Mouse (Mus musculus) hindbrain, embryonic 14.5 days (tissue): Measurements from ENCODE around the gene Hcn2. TPM values are rescaled to one million over a fixed set of nuclear protein-coding genes. Genes with fewer than 3 reads are reported as not detected.

Experiments used
- ATAC-seq: fragments of 200-750 bp; cut with Nextera tagmentation; 2 replicates; pipeline ENCODE4 v1.8.0; 2017; ENCODE audit warnings: moderate number of reproducible peaks, mild to moderate bottlenecking, moderate TSS enrichment, moderate library complexity; ENCODE audit not compliant: low FRiP score
- DNase-seq: peaks from one replicate; pipeline ENCODE4 v3.0.0-alpha.2; 2015; ENCODE audit warnings: low spot score
- H3K27ac ChIP-seq: fragments of 300-500 bp; sonication (generic); 2 replicates; pipeline ENCODE4 v1.5.1; 2014; ENCODE audit warnings: mild to moderate bottlenecking, moderate library complexity
- H3K27me3 ChIP-seq: fragments of 300-500 bp; sonication (generic); 2 replicates; pipeline ENCODE4 v1.6.1; 2014; ENCODE audit warnings: mild to moderate bottlenecking, low read length, mixed read lengths; ENCODE audit not compliant: control insufficient read depth, insufficient read depth
- H3K36me3 ChIP-seq: fragments of 300-500 bp; sonication (generic); replicated peaks from 2 replicates; pipeline ENCODE4 v1.6.1; 2014; ENCODE audit not compliant: control insufficient read depth, insufficient read depth
- H3K4me1 ChIP-seq: fragments of 300-500 bp; sonication (generic); replicated peaks from 2 replicates; pipeline ENCODE4 v1.6.1; 2014; ENCODE audit warnings: antibody characterized with exemption, low read length, mixed read lengths; ENCODE audit not compliant: control insufficient read depth, insufficient read depth
- H3K4me2 ChIP-seq: fragments of 300-500 bp; sonication (generic); replicated peaks from 2 replicates; pipeline ENCODE4 v1.6.1; 2014; ENCODE audit warnings: mild to moderate bottlenecking, moderate library complexity
- H3K4me3 ChIP-seq: fragments of 300-500 bp; sonication (generic); replicated peaks from 2 replicates; pipeline ENCODE4 v1.5.1; 2014; ENCODE audit warnings: mild to moderate bottlenecking, low read length
- H3K9ac ChIP-seq: fragments of 300-500 bp; sonication (generic); 2 replicates; pipeline ENCODE4 v1.6.1; 2014
- H3K9me3 ChIP-seq: fragments of 300-500 bp; sonication (generic); 2 replicates; pipeline ENCODE4 v1.6.1; 2016; ENCODE audit warnings: low read length; ENCODE audit not compliant: control insufficient read depth
- WGBS: fragments of 180-500 bp; shearing (Covaris S2); extraction: QIAGEN DNeasy Blood & Tissue Kit; methylation state at CpG from one replicate; pipeline ENCODE4 v1.1.7; 2014; 5-methylcytosine and 5-hydroxymethylcytosine counted together
- polyA plus RNA-seq: library from polyadenylated mRNA; unstranded; fragments of >200 nt; fragmentation: Nextera tagmentation; extraction: Ambion mirVana; gene quantifications from 2 replicates; pipeline ENCODE4 v1.2.1, GENCODE M21; 2014

Gene Hcn2
- polyA plus RNA-seq, 1 experiment from 2014 or later, result 2.9 TPM

GRCm38 (mm10) chr10:79686219-79686618 lies 30.2 kb upstream of the Hcn2 start:
- H3K36me3 ChIP-seq, result peaks cover 50% of the 10 kb centered on the region
- 82% methylated on average over 2 of the region's 2 CpGs for WGBS
- H3K27ac ChIP-seq, result no peak overlapping the region
- H3K4me3 ChIP-seq, result no peak overlapping the region
- no peak for ATAC-seq
- no peak overlapping the region for H3K9ac ChIP-seq
- no peak overlapping the region for H3K4me2 ChIP-seq
- H3K4me1 ChIP-seq, result peaks cover 12% of the 10 kb centered on the region
- H3K27me3 ChIP-seq, result no peaks in the 10 kb centered on the region
- no peaks in the 10 kb centered on the region for H3K9me3 ChIP-seq
- no peak for DNase-seq

DNA sequence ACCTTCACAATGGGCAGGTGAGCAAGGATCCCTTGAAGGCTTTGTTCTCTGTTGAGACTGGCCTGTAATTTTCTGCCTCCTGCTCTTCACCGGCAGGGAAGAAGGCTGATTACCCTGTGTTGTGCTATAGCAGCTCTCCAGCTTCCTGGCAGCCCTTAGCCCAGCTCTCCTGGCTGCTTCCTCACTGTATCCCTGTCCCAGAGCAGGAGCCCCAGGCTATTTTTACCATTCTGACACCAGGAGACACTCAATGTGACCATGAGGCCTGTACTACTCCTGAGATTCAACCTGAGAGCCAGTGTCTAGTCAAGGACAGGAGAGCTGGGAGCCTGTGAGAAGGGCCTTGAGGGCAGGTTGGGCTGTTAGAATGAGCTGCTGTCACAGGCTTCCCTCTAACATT lies 29.7 kb upstream of the Hcn2 start:
- Histone ChIP-seq H3K27ac (no peak overlapping the region), H3K4me2 (no peak overlapping the region), H3K9ac (no peak overlapping the region), H3K4me3 (no peak overlapping the region), H3K36me3 (peaks cover 50% of the 10 kb centered on the region), H3K9me3 (no peaks in the 10 kb centered on the region), H3K4me1 (peaks cover 12% of the 10 kb centered on the region), H3K27me3 (no peaks in the 10 kb centered on the region)
- DNase-seq (no peak), ATAC-seq (no peak)
- WGBS, result 95% methylated on average over 1 of the region's 1 CpGs

- H3K36me3 ChIP-seq, result peaks cover 50% of the 10 kb centered on the region
- ATAC-seq (no peak), DNase-seq (no peak)
- no peak overlapping the region for H3K27ac ChIP-seq
- no peak overlapping the region for H3K9ac ChIP-seq
- H3K9me3 ChIP-seq, result peaks cover 4% of the 10 kb centered on the region; the same call in 1 of the 2 replicates
- H3K27me3 ChIP-seq, result no peaks in the 10 kb centered on the region
- H3K4me1 ChIP-seq, result peaks cover 12% of the 10 kb centered on the region
- no peak overlapping the region for H3K4me3 ChIP-seq
- 94% methylated on average over 6 of the region's 6 CpGs for WGBS
- H3K4me2 ChIP-seq, result no peak overlapping the region
Measured at GRCm38 (mm10) chr10:79687513-79687912, 28.9 kb upstream of the Hcn2 start.

GRCm38 (mm10) chr10:79688720-79689119 lies 27.7 kb upstream of the Hcn2 start, which contains the start of gene Gzmm:
TSS of gene Gzmm (plus strand) at chr10:79689020.
- Histone ChIP-seq H3K9me3 (peaks cover 4% of the 10 kb centered on the region; the same call in 1 of the 2 replicates), H3K4me2 (no peak within 1 kb of the TSS), H3K4me3 (no peak within 1 kb of the TSS), H3K36me3 (peaks cover 50% of the 10 kb centered on the region), H3K27ac (no peak within 1 kb of the TSS), H3K27me3 (no peaks in the 10 kb centered on the region), H3K4me1 (peaks cover 1% of the 10 kb centered on the region), H3K9ac (no peak within 1 kb of the TSS)
- WGBS, result 82% methylated on average over 4 of the region's 4 CpGs
- ATAC-seq (no peak), DNase-seq (no peak)

- H3K27ac ChIP-seq, result no peak overlapping the region
- DNase-seq (no peak), ATAC-seq (no peak)
- H3K27me3 ChIP-seq, result no peaks in the 10 kb centered on the region
- H3K9me3 ChIP-seq, result peaks cover 4% of the 10 kb centered on the region; the same call in 1 of the 2 replicates
- no peak overlapping the region for H3K4me3 ChIP-seq
- H3K36me3 ChIP-seq, result peaks cover 50% of the 10 kb centered on the region
- H3K9ac ChIP-seq, result no peak overlapping the region
- 92% methylated on average over 3 of the region's 3 CpGs for WGBS
- H3K4me2 ChIP-seq, result no peak overlapping the region
- no peaks in the 10 kb centered on the region for H3K4me1 ChIP-seq
Measured at GRCm38 (mm10) chr10:79689178-79689577, 27.3 kb upstream of the Hcn2 start.

GRCm38 (mm10) chr10:79691986-79692548 lies 24.4 kb upstream of the Hcn2 start:
- H3K4me2 ChIP-seq, result no peak overlapping the region
- no peak overlapping the region for H3K4me3 ChIP-seq
- no peak overlapping the region for H3K9ac ChIP-seq
- H3K4me1 ChIP-seq, result no peaks in the 10 kb centered on the region
- ATAC-seq (no peak), DNase-seq (no peak)
- H3K36me3 ChIP-seq, result peaks cover 22% of the 10 kb centered on the region
- peaks cover 4% of the 10 kb centered on the region; the same call in 1 of the 2 replicates for H3K9me3 ChIP-seq
- 98% methylated on average over 2 of the region's 2 CpGs for WGBS
- H3K27ac ChIP-seq, result no peak overlapping the region
- no peaks in the 10 kb centered on the region for H3K27me3 ChIP-seq

DNA sequence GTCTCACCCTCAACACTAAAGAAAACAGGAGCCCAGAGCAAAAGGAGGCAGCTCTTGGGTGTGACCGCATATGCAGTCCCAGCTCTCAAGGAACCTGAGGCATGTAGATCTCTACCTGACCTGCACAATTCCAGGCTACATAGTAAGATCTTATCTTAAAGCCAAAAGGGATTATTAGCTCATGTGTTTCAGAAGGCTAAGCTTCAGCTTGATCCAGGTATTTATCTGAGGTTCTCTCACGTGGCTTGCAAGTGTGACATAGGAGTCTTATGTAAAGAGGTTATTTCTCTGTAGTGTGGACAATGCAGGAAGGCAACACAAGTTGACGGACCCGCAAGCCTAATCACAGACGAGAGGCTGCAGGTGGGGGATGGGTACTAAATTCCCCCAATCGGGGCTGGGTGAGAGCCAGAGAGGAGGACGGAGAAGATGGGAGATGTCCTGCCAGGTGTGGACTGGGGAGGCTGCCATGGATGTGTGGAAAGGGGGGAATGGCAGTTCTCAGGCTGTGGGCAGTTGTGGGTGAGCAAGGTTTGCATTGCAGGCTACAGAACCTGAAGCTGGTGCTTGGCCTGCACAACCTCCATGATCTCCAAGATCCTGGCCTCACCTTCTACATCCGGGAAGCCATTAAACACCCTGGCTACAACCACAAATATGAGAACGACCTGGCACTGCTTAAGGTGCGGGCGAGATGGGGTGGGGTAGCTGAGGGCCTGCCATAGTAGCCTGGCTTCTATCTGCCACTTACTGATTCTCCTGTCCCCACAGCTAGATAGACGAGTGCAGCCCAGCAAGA lies 22.7 kb upstream of the Hcn2 start:
- H3K4me3 ChIP-seq, result no peak overlapping the region
- ATAC-seq (no peak), DNase-seq (no peak)
- H3K4me2 ChIP-seq, result no peak overlapping the region
- no peaks in the 10 kb centered on the region for H3K27me3 ChIP-seq
- peaks cover 6% of the 10 kb centered on the region for H3K36me3 ChIP-seq
- H3K9me3 ChIP-seq, result peaks cover 4% of the 10 kb centered on the region; the same call in 1 of the 2 replicates
- no peak overlapping the region for H3K9ac ChIP-seq
- no peaks in the 10 kb centered on the region for H3K4me1 ChIP-seq
- no peak overlapping the region for H3K27ac ChIP-seq
- WGBS, result 81% methylated on average over 12 of the region's 12 CpGs

GRCm38 (mm10) chr10:79694379-79694655 lies 22.1 kb upstream of the Hcn2 start:
- ATAC-seq (no peak), DNase-seq (no peak)
- H3K9me3 ChIP-seq, result peaks cover 4% of the 10 kb centered on the region; the same call in 1 of the 2 replicates
- H3K4me2 ChIP-seq, result no peak overlapping the region
- H3K4me3 ChIP-seq, result no peak overlapping the region
- no peak overlapping the region for H3K9ac ChIP-seq
- 85% methylated on average over 6 of the region's 6 CpGs for WGBS
- H3K27ac ChIP-seq, result no peak overlapping the region
- no peaks in the 10 kb centered on the region for H3K4me1 ChIP-seq
- peaks cover under 1% of the 10 kb centered on the region for H3K36me3 ChIP-seq
- H3K27me3 ChIP-seq, result no peaks in the 10 kb centered on the region

DNA sequence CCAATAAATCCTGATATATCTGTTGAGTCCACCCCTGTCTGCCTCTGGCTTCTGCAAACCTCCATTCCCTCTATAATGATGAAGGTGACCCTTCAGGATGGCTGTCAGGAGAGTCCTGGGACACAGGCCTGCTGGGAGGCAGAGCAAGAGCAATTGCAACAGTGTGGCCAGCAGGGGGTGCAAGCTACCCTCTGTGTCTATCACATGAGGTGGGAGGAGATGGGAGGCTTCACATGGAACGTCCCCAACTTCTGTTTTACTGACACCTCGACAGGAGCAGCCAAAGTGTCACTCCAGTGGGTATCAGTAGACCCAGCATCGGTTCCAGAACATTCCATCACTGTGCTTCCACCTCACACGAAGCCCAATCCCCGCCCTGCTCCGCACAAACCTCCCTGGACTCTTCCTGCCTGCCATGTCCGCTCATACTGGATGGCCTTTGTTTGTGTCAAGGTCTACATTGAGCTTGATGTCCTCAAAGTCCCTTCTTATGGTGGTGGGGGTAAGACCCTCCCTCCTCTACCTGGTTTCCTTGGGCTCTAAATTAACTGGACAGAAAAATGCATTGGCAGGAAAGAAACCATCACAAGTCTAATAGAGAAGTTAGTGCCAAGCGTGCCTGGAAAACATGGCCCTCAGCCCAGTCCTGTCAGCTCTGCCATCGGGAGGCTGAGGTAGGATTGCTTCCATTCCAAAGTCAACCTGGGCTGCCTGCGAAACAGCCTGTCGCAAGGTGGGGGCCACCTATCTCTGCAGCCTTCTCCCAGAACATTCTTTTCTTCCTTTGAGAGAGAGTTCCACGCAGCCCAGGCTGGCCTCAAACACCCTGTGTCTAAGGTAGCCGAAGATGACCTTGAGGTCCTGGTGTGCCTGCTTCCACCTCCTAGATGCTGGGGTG lies 21.0 kb upstream of the Hcn2 start:
- no peak overlapping the region for H3K4me3 ChIP-seq
- H3K36me3 ChIP-seq, result no peaks in the 10 kb centered on the region
- H3K4me2 ChIP-seq, result no peak overlapping the region
- 71% methylated on average over 13 of the region's 13 CpGs for WGBS
- ATAC-seq (no peak), DNase-seq (no peak)
- H3K9ac ChIP-seq, result no peak overlapping the region
- peaks cover 4% of the 10 kb centered on the region; the same call in 1 of the 2 replicates for H3K9me3 ChIP-seq
- H3K4me1 ChIP-seq, result no peaks in the 10 kb centered on the region
- no peaks in the 10 kb centered on the region for H3K27me3 ChIP-seq
- H3K27ac ChIP-seq, result no peak overlapping the region
